Mouse (Mus musculus) megakaryocyte progenitor cell, adult 5-6 weeks (primary cell): ENCODE measurements around the gene St3gal4. TPM values are rescaled to one million over a fixed set of nuclear protein-coding genes. Genes with fewer than 3 reads are reported as not detected.
"Not testable (repeated sequence)": the region's sequence is repeated elsewhere in the genome, so short reads cannot be mapped to it uniquely, and the experiment has no call there.

ENCODE experiments used
- ATAC-seq: replicated peaks from 2 replicates; pipeline ENCODE4 v1.8.0; 2016; ENCODE audit warnings: mild to moderate bottlenecking, moderate TSS enrichment, inconsistent platforms; ENCODE audit not compliant: poor library complexity
- total RNA-seq, 2 experiments: library from RNA; stranded (forward) in 1 of 2; stranded (reverse) in 1 of 2; fragments of 157-497, 149-512 nt in 1 of 2; fragments of 200-1000 nt in 1 of 2; gene quantifications; 2 replicates each; pipeline versions ENCODE4 v1.2.3 to v1.2.4; 2015 to 2017

St3gal4 gene
- 37.2 and 38.1 TPM in 2 replicates for total RNA-seq (2015)
- 33.7 and 34.6 TPM in 2 replicates for total RNA-seq (2017)

DNA sequence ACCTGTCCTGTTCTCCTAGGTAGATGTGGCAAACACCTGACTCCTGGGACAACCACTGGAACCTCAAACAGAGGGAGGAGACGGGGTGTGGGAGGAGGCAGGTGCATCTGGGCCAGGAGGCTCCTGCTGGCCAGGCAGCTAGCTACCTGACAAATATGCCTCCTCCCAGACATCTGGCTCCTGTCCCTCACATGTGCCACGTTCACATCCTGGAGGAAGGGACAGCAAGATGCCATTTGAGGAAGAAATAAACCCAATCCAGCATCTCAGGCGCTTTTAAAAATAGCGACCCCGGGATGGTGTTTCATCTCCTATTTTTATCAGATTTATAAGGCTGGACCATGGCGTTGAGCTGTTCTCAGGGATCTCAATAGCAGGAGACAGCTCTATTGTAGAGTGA is at the start of gene St3gal4:
Gene St3gal4, minus strand, starts transcription at position 101 of the 400 bp plus-strand sequence.
- no peak for ATAC-seq

DNA sequence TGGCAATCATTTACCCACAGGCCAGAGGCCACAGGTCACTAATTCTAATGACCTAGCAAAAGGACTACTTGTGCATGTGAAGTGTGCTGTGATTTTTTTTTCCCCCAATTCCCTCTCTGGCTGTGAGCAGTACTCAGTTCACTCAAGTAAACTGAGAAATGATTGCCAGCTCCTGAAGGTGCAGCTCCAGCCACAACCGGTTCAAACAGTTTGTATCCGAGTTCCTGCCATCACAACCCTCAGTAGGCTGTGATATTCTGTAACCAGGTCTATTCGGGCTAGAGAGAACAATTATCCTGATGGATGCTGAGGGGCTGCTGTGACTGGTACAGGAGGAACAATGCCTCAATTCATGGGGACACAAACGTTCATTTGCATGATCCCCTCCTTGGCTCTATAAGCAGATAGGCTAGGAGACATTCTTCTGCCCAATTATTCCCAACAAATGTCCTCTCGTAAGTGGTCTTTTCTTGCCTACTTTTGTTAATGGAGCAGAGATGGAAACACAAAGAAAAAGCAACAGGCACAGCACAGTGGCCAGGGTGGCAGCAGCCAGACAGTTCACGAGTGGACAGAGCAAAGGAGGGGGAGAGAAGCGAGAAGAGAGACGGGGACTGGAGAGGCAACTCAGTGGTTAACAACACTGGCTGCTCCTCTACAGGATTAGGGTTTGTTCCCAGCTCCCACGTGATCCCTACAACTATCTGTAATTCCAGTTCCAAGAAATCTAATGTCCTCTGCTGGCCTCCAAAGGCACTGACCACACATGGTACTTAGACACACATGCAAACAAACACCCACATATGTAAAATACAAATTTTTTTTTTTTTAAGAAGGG is 47.9 kb upstream of the St3gal4 start:
- no peak for ATAC-seq

DNA sequence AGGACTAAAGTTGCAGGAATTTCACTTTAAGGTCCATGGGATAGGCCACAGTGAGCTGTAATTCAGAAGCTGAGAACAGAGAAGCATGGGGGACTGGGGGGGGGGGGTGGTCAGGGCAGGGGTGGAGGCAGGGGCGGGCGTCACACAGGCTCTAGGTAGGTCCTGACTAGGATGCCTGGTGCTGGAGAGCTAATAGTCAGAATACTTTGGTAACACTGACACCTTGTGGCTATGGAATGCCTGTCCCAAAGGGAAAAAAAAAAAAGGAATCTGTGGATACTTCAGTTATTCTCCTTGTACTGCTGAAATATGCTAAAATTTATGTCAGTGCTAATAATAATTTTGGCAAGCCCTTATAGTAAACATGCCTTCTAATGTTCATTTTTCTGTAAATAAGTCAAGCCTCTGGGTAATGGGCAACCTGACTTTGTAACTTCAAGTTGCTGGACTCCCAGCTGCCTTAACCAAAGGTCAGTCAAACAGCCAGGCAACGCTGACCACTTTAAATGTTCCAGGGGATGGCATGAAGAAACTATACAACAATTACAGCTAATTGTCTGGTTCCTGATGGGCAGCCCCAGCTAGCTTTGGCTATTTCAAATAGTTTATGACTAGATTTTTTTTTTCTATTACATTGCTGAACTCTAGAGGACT is 47.2 kb upstream of the St3gal4 start:
- ATAC-seq, result peak; percentile 88

DNA sequence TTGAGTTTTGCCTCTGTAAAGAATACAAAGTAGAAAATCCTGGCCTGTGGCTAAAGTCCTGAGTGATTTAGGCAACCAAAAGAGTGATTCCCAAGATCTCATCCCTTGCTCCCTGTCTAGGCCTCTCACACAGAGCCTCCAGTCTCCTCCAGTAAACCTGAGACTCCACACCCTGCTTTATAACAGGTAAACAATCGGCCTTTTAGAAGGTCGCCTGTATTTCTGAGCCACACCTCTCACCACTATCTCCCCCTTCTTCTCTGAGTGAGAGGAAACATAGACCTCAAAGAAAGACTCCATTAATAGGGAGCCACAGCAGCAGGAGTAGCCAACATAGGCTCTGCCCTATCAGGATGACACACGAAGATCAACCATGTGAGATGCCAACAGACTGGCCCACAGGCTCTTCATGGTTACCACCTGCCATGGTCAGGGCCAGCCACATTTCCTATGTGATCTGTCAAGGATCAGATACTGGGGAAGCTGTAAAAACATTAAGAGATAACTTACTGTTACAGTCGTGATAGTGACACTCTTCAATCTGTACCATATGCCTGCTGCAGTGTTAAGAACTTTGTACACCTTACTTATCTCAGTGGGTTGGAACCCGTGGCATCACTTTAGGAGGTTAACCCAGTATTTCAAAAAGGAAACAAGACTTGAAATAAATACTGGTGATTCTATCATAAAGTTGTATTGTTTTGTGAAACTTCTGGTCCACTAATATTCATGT is 45.2 kb upstream of the St3gal4 start:
- ATAC-seq, result peak; percentile 58

DNA sequence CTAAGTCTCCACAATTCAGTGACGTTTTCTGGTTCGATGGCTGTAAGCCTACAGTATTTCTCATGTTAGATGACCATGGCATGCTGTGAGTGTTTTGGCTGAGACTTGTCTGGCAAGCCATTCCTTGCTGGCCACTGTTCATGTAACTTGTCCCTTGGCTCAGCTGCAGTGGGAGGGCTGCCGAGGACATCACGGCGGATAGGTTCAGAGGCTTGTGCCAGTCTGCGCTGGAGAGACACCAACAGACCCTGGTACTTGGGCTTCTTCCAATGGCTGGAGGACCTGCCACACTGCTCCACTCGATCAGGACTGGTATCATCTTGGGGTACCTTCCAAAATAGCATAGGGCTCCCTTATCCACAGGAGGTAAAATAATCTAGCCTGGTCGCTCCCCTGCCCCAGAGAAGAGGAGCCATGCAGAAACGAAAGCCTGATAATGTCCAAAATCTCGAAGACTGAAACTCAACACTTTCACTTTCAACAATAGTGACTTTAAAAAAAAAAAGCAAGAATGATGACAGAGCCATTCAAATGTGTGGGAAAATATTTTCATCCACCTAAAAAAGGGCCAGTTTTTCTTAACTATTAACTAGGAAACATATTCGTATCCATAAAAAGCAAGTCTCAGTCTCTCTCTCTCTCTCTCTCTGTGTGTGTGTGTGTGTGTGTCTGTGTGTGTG is 44.1 kb upstream of the St3gal4 start:
- no peak for ATAC-seq

DNA sequence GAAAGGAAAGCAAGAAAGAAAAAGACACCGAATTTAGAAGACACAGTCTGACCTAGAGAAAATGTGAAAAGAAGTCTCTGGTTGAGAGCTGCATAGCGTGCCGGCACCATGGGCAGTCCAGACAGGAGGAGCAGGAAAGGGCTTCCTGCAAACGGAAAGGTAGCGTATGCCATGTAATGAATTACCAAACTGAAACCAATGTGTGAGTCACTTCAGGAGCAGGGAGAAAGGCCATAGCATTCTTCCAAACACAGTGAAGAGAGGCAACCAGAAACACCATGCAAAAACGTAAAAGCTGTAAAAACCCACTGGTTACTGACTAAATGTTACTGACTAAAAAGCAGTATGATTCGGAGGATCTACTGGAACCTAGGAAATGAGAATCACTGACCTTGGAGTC is 42.7 kb upstream of the St3gal4 start:
- ATAC-seq, result no peak

DNA sequence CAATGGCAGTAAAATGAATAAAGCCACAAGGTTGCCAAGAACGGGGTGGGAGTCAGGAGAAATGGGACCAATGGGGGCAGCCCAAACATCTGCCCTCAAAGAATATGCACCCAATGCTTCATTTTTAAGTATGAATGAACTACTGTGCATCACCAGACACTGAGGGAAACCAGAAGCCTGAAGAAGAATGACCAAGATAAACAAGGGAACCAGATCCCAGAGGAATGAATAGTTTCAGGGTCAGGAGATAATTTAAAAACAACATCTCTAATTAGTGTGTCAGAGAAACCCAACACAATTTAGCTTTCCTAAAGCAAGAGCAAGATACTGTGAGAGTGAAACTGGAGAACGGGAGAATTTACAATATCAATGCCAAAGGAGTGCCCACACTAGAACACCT is 41.6 kb upstream of the St3gal4 start:
- ATAC-seq, result no peak

DNA sequence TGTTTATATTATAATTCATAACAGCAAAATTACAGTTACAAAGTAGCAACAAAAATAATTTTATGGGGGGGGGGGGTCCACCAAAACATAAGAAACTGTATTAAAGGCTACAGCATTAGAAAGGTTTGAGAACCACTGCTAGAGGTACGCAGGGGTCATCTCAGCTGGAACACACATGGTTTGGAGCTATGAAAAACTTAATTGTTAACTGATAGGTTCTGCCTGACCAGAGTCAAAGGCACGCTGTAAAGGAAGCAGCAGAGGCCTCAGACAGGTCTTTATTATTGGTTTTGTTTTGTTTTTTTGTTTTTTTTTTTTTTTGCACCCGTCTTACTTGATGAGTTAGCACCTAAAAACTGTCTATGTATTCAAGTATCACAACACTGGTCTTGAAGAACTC is 39.4 kb upstream of the St3gal4 start:
- no peak for ATAC-seq

DNA sequence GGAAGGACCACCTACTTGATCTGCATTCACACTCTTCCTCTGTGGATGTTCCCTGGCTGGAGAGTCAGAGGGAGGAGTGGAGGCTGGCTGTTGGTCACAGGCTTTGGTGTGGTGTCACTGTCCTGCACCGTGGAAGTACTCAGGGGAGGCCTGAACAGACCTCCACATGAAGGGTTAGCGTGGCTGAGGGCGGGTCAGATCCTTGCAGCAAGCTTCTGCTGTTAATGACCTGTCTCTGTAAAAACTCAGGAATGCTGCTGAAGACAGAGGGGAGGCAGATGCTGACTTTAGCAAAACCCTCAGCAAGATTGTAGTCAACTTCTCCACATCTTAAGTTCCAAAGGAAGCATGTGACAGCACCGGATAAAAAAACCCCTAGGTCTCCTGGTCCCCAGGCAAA is 37.8 kb upstream of the St3gal4 start:
- no peak for ATAC-seq

DNA sequence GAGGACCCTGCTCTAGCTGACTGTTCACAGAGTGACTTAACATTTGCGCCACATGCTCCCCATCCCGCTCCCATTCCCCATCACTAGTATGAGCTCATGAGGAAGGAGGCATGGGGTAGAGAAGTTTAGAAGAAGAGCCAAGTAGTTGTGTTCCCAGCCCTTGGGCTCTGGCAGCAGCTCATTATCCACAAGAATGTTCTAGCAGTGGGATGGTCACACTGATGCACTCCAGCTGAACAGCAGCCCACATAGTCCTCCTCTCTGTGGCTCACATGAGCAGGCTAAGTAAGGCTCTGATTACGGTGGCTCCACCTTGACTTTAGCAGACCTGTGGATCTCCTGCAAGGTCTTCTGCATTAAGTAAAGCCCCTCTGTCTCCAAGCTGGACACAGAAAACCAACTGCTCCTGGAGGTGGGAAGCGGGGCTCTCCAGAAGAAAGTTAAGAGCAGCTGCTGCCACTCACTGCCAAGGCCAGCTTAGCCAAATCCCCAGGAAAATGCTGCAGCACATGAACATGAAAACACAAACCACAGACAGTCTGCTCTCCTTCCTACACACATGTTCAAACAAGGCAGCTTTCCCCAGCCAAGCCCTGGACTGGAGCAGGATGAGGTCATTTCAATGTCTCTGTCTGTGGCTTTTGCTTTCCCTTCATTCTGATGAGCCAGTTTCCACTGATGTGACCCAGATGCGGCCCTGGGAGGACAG is 37.1 kb upstream of the St3gal4 start:
- ATAC-seq, result no peak

DNA sequence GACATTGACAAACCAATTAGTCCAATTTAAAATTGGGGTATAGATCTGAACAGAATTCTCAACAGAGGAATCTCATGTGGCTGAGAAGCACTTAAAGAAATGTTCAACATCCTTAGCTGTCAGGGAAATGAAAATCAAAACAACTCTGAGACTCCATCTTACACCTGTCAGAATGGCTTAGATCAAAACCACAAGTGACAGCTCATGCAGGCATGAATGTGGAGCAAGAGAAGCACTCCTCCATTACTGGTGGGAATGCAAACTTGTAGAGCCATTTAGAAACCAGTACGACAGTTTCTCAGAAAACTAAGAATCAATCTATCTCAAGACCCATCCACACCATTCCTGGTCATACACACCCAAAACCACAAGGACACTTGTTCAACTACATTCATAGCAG is 33.9 kb upstream of the St3gal4 start:
- no peak for ATAC-seq

DNA sequence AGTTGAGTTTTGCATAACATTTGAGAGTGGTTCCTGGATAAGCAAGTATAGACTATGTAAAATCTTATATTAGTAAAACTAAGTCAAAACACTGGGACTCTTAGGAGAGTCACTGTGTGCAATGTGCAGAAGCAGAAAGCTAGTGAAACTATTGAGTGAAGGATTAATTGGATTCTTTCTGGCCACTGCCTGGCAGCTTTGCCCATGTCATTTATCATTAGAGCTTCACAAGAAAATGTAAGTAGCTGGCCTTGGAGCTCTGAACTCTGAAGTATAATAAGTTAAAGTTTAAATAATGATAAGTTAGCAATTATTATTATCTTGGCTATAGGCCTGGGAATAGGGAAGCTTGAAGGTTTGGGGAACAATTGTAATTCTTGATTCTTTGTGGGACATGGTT is 29.8 kb upstream of the St3gal4 start:
- ATAC-seq, result not testable (repeated sequence)

DNA sequence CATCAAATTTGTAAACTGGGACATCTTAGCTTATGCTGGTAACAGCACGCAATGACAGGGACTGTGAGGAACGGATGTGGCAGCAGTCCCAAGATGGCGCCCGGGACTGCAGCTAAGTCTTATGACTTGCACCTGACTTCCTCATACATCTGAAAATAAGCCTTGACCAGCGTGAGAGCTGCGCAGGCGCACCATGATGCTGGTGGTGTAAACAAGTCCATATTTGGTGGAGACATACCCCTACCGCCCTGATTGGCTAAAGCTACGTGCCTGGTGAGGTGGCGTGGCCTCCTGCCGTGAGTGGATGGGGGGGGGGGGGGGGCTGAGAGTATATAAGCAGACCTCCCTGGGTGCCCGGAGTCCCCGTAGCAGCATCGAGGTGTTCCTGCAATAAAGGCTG is 28.2 kb upstream of the St3gal4 start:
- not testable (repeated sequence) for ATAC-seq

DNA sequence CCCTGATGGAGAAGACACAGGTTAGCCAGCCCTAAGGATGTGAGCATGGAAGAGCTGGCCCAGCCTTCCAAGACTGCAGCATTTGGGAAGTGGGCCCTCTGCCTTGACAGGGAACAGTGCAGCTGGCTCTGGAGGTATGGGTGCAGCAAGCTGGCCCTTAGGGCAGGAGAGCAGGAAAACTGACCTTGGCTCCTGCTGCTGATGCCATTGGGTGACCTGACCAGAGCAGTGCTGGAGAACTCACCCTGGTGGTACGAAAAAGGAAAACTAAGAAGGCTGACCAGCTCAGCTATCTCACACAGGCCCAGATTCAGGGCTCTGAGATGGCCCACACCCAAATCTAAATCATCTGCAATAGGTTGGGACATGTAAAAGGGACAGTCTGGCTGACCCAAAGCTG is 26.8 kb upstream of the St3gal4 start:
- no peak for ATAC-seq

DNA sequence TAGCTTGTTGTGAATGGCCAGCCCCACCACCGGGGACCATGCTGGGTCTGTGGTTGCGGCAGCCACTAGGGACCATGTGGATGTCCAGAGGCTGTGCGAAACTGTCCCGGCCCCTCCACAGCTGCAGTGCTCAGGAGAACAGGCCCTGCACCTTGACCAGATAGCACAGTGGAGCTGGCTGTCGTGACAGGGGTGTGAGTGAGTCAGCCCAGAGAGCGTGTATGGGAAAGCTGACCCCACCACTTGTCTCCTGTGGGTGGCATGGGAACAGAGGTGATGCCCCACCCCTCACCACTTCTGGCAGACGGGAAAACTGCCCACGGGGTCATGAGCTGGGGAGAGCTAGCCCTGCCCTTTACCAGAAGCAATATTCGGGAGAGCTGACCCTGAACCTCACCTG is 26.1 kb upstream of the St3gal4 start:
- 0 out of 2 replicates have a peak, but pooled peaks have one; percentile 9 for ATAC-seq

DNA sequence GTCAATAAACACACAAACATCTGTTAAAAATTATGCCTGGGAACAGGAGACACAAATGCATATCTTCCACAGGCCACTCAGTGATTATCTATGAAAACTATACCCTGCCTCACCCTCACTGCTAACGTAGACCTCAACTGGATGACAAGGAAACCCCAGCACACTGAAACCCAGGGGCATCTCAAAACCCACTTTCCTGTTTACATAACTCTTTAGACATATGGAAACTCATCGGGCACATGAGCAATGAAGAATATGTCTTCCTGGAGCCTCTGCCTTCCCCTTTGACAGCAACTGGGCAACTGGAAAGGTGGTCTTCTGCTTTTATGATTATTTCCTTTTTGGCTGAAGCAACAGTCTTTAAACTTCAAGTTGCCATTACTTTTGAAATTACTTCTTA is 23.2 kb upstream of the St3gal4 start:
- ATAC-seq, result peak; percentile 80

DNA sequence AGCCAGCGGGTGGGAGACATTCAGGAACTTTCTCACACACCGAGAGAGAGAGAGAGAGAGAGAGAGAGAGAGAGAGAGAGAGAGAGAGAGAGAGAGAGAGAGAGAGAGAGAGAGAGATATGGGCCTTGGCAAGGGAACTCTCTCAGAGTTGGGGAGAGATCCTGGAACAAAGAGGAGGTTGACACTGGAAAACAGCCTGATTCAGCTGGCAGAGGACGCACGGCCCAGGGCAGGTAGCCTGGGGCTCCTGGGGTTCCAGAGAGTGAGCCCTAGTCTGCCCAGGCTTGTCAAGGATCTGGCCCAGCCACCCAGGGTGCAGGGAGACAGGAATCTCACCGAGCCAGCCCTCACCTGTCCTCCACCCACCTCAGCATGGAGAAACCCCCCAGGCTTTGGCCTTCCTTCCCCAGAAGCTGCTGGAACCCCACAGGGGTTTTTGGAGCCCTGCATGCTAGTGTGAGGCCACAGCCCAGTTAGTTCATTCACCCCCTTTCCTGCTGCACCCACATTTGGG is 20.2 kb upstream of the St3gal4 start:
- no peak for ATAC-seq

DNA sequence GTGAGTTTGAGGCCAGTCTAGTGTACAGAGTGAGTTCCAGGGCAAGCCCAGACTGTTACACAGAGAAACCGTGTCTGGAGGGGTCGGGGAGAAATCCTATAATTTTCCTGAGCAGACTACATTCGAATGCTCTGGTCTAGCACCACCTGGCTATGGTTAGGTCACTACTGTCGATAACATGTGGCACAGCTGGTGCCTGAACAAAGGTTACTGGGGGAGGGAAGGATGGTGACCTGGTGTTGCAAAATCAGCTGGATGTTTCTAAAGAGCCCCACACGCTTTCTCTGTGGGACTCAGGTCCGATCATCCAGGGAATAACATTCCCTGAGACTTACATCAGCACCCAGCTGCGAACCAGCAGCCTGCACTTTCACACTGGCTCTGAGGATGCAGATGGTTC is 19.0 kb upstream of the St3gal4 start:
- no peak for ATAC-seq

DNA sequence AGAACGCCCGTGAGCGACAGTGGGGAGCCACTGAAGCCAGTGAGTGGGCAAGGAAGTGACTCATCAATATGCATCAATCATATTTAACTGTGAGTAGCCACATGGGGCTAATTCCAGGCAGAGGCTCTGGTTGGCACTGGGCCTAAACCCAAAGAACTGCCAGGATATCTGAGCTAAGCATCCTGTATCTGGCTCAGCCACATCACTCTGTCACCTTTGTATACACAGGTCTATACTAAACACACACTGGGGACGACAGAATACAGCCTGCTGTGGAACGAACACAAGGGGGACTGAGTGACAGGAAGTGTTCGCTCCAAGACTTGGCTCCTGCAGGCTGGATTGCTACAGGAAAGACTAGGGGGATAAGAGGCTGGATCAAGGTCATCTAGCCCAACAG is 16.5 kb upstream of the St3gal4 start:
- ATAC-seq, result peak; percentile 40

DNA sequence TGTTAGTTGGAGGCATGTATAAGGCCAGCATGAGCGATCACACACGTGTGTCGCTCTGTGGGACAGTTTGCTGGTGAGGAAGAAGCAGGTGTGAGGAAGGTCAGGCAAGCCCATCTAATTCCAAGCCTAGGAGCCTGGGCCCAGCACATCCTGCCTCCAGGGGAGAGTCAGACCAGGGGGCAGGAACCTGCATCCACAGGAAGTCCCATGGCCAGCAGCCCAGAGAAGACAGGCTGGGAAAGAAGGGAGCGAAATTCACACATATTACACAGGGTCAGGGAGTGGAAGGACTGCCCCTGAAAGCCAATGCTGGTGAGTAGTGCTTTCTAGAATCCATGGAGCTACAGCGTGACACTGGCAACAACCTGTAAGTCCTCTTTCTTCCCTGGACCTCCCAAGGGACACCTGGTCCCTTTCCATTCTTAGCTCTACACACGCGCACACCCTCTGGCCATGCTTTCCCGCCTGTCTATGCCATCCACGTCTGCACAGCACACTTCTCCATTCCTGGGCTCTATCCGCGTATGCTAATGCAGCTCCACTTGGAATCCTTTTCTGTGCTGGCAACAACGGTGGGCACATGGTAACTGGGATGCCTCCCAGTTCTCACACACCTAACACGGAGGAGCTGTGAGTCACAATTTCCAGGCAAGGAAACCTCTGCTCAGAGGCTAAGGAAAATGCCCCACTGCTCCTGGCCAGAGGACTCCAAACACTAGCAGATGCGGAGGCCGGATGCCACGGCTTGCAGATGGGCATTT is 12.7 kb upstream of the St3gal4 start:
- no peak for ATAC-seq
